Mouse (Mus musculus) stomach, postnatal 0 days (tissue): ENCODE data around the gene Polr3b.

Experiments used
- CTCF ChIP-seq: IDR thresholded peaks from 2 replicates; pipeline ENCODE4 v1.5.1; 2016; ENCODE audit warnings: antibody characterized with exemption, low read depth, mild to moderate bottlenecking, moderate library complexity
- EP300 ChIP-seq: optimal IDR thresholded peaks from 2 replicates; pipeline ENCODE3; 2016; ENCODE audit warnings: antibody characterized with exemption

GRCm38 (mm10) chr10:84576395-84577070 is 45.6 kb upstream of the Polr3b start, which contains the start of gene Tcp11l2:
- TF ChIP-seq CTCF (peak; percentile 27; the same call in 1 of the 2 replicates), EP300 (peak; percentile 57)
